Mouse (Mus musculus) liver, adult 2 months (tissue): ENCODE results near the gene Sipa1l2. TPM values are rescaled to one million over a fixed set of nuclear protein-coding genes. Genes with fewer than 3 reads are reported as not detected.
A peak's percentile ranks its signal among the peaks of the same experiment; 100 is the strongest.

Experiments
- DNase-seq: peaks from one replicate; pipeline ENCODE4 v3.0.0-alpha.2; 2011; ENCODE audit warnings: low read depth, low spot score; ENCODE audit errors: extremely low read depth
- H3K27ac ChIP-seq: fragments of 200-500 bp; replicated peaks from 2 replicates; pipeline ENCODE4 v1.5.1; 2012; ENCODE audit warnings: low read depth, mild to moderate bottlenecking, control low read depth, inconsistent platforms, low read length; ENCODE audit not compliant: insufficient read depth
- H3K27me3 ChIP-seq: fragments of 200-500 bp; 2 replicates; pipeline ENCODE4 v1.6.1; 2012; ENCODE audit warnings: mild to moderate bottlenecking, moderate library complexity, low read length, inconsistent platforms; ENCODE audit not compliant: control insufficient read depth, insufficient read depth
- H3K36me3 ChIP-seq: fragments of 200-500 bp; 2 replicates; pipeline ENCODE4 v1.6.1; 2012; ENCODE audit warnings: low read length, inconsistent platforms; ENCODE audit not compliant: control insufficient read depth, insufficient read depth
- H3K4me1 ChIP-seq: fragments of 200-500 bp; 2 replicates; pipeline ENCODE4 v1.6.1; 2011; ENCODE audit warnings: low read length; ENCODE audit not compliant: control insufficient read depth, insufficient read depth
- H3K4me3 ChIP-seq: fragments of 200-500 bp; 2 replicates; pipeline ENCODE4 v1.5.1; 2011; ENCODE audit warnings: low read depth, mild to moderate bottlenecking, control low read depth, low read length, moderate library complexity; ENCODE audit not compliant: insufficient read depth
- H3K79me2 ChIP-seq: fragments of 200-500 bp; 2 replicates; pipeline ENCODE4 v1.6.1; 2012; ENCODE audit warnings: inconsistent platforms, mild to moderate bottlenecking, low read length, moderate library complexity; ENCODE audit not compliant: control insufficient read depth, insufficient read depth
- H3K9ac ChIP-seq: fragments of 200-500 bp; 2 replicates; pipeline ENCODE4 v1.6.1; 2012; ENCODE audit warnings: low read depth, mild to moderate bottlenecking, control low read depth, inconsistent platforms, low read length
- CTCF ChIP-seq: fragments of 200-500 bp; IDR thresholded peaks from 2 replicates; pipeline ENCODE4 v1.5.1; 2011; ENCODE audit warnings: low read depth, low read length, control low read depth
- POLR2A ChIP-seq: fragments of 200-500 bp; IDR thresholded peaks from 2 replicates; pipeline ENCODE4 v1.6.1; 2011; ENCODE audit warnings: low read length, control low read depth; ENCODE audit not compliant: insufficient read depth; ENCODE audit errors: extremely low read depth
- WGBS: fragments of 180-500 bp; shearing (Covaris S2); methylation state at CpG from one replicate; pipeline ENCODE4 v1.1.7; 2018; 5-methylcytosine and 5-hydroxymethylcytosine counted together
- polyA plus RNA-seq: library from polyadenylated mRNA; depleted of rRNA; stranded (reverse); fragments of >200 nt; gene quantifications from 2 replicates; pipeline ENCODE4 v1.2.3, GENCODE M21; 2012
- total RNA-seq: library from RNA; depleted of rRNA; stranded (reverse); fragments of >200 nt; gene quantifications from 2 replicates; pipeline ENCODE4 v1.2.3, GENCODE M21; 2014

Sipa1l2 gene
- total and polyA plus RNA-seq, 2 experiments, result 1.5 to 2.5 TPM

- TF ChIP-seq POLR2A, result no peak
- TF ChIP-seq CTCF, result no peak
- Histone ChIP-seq H3K27ac (no peak overlapping the region), H3K36me3 (no peaks in the 10 kb centered on the region), H3K4me1 (peaks cover 5% of the 10 kb centered on the region; the same call in 1 of the 2 replicates), H3K79me2 (no peaks in the 10 kb centered on the region), H3K27me3 (no peaks in the 10 kb centered on the region), H3K4me3 (no peak overlapping the region), H3K9ac (no peak overlapping the region)
- WGBS, result 85% methylated on average over 11 of the region's 11 CpGs
- DNase-seq, result no peak
These were observed 77.2 kb downstream of the Sipa1l2 start for GRCm38 (mm10) chr8:125492416-125492815.

- TF ChIP-seq POLR2A (no peak), CTCF (no peak)
- 63% methylated on average over 1 of the region's 1 CpGs for WGBS
- H3K36me3 ChIP-seq, result no peaks in the 10 kb centered on the region
- no peaks in the 10 kb centered on the region for H3K27me3 ChIP-seq
- H3K79me2 ChIP-seq, result no peaks in the 10 kb centered on the region
- H3K9ac ChIP-seq, result no peak overlapping the region
- H3K27ac ChIP-seq, result no peak overlapping the region
- no peak overlapping the region for H3K4me3 ChIP-seq
- peaks cover 1% of the 10 kb centered on the region; the same call in 1 of the 2 replicates for H3K4me1 ChIP-seq
- DNase-seq, result no peak
These were observed 80.9 kb downstream of the Sipa1l2 start for GRCm38 (mm10) chr8:125488747-125489146.

DNA sequence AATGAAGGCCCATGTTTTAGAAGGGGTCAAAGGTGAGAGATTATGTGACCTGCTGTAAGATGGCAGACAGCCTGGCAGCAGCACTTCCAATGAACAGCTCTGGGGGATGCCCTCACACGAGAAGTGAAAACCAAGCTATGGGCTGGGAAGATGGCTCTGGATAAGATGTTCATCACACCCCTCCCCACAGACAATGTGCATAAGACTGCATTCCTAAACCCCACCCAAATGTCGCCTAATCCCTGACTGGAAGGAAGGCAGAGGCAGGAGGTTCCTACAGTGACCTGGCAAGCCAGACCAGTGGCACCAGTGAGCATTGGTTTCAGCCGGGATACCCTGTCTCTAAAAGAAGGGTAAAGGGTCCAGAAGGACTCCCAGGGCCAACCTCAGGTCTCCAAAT is 83.9 kb downstream of the Sipa1l2 start:
- H3K4me1 ChIP-seq, result no peaks in the 10 kb centered on the region
- H3K27ac ChIP-seq, result no peak overlapping the region
- H3K4me3 ChIP-seq, result no peak overlapping the region
- DNase-seq, result no peak
- H3K9ac ChIP-seq, result no peak overlapping the region
- TF ChIP-seq POLR2A (no peak), CTCF (no peak)
- no peaks in the 10 kb centered on the region for H3K27me3 ChIP-seq
- H3K36me3 ChIP-seq, result 0 out of 2 replicates have a peak, but pooled peaks cover 2% of the 10 kb centered on the region
- 95% methylated on average over 3 of the region's 3 CpGs for WGBS
- H3K79me2 ChIP-seq, result no peaks in the 10 kb centered on the region

GRCm38 (mm10) chr8:125484530-125485196 is 84.9 kb downstream of the Sipa1l2 start:
- 87% methylated on average over 7 of the region's 7 CpGs for WGBS
- H3K27me3 ChIP-seq, result no peaks in the 10 kb centered on the region
- no peak overlapping the region for H3K9ac ChIP-seq
- no peak overlapping the region for H3K27ac ChIP-seq
- H3K4me3 ChIP-seq, result no peak overlapping the region
- H3K36me3 ChIP-seq, result 0 out of 2 replicates have a peak, but pooled peaks cover 2% of the 10 kb centered on the region
- DNase-seq, result no peak
- no peaks in the 10 kb centered on the region for H3K79me2 ChIP-seq
- H3K4me1 ChIP-seq, result no peaks in the 10 kb centered on the region
- no peak for TF ChIP-seq POLR2A
- no peak for TF ChIP-seq CTCF

DNA sequence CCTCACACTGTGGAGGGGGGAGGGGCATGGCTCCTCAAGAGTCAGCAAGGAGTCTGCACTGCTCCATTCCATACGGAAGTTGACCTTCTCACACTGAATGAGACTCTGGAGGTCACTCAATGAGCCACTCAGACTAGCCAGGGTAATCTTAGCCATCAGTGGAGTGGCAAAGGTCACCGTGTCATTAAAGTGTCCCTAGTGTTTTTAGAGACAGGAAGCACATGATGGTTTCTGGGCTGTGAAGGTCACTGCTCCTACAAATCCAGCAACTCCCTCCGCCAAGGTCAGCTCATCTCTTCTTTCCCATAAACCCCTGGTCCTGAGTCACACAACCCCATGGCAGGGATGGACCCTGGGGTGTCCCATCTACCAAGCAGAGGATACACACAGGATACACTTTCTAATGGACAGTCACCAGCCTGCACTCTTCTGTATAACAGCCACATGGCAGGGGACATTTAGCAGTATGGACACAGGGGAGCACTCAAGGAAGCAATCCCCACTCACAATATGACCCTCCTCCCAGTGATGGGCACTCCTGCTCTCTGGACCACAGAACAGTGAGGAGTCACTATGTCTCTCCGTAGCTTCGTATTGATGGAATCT is 87.0 kb downstream of the Sipa1l2 start:
- no peaks in the 10 kb centered on the region for H3K79me2 ChIP-seq
- DNase-seq, result no peak
- no peak overlapping the region for H3K4me3 ChIP-seq
- 0 out of 2 replicates have a peak, but pooled peaks cover 4% of the 10 kb centered on the region for H3K36me3 ChIP-seq
- no peaks in the 10 kb centered on the region for H3K4me1 ChIP-seq
- TF ChIP-seq CTCF (no peak), POLR2A (no peak)
- H3K9ac ChIP-seq, result no peak overlapping the region
- H3K27me3 ChIP-seq, result no peaks in the 10 kb centered on the region
- WGBS, result 92% methylated on average over 5 of the region's 5 CpGs
- no peak overlapping the region for H3K27ac ChIP-seq

DNA sequence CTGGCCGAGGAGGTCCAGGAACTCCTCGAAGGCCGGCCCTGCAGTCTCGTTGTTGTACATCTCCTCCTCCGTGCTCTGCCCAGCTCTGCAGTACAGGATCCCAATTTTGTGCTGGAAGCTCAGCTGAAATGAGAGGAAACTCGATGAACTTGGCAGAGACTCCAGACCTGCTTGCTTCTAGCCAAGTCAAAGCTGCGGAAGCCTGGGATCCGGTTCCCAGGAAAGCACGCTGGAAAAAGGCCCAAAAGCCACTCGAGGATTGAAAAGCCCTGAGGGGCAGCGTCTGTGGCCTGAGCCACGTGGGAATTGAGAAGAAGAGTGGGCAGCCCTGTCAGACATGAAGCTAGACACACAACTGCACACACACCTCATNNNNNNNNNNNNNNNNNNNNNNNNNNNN is 94.7 kb downstream of the Sipa1l2 start:
- 0 out of 2 replicates have a peak, but pooled peaks cover 2% of the 10 kb centered on the region for H3K36me3 ChIP-seq
- TF ChIP-seq CTCF (no peak), POLR2A (no peak)

More for the DNA sequence above, 94.7 kb downstream of the Sipa1l2 start:
- Histone ChIP-seq H3K9ac (no peak overlapping the region), H3K4me1 (peaks cover 11% of the 10 kb centered on the region), H3K27ac (no peak overlapping the region), H3K79me2 (no peaks in the 10 kb centered on the region), H3K27me3 (no peaks in the 10 kb centered on the region), H3K4me3 (no peak overlapping the region)
- peak; percentile 15 for DNase-seq
- 75% methylated on average over 12 of the region's 12 CpGs for WGBS
